Mouse (Mus musculus): Measurements from ENCODE around the gene Iqgap3. TPM values are rescaled to one million over a fixed set of nuclear protein-coding genes. Genes with fewer than 3 reads are reported as not detected.

Iqgap3 gene
- polyA plus RNA-seq, 1 experiment, result 0.11 TPM

- 77% methylated on average over 6 of the region's 6 CpGs for WGBS
- no peak for DNase-seq
- H3K27ac ChIP-seq (ENCODE audit: insufficient read depth, low read length), result no peak overlapping the region
- H3K4me1 ChIP-seq (ENCODE audit: control insufficient read depth, insufficient read depth, low read length), result no peaks in the 10 kb centered on the region
- TF ChIP-seq CTCF (IDR thresholded peaks at IDR 0.05; ENCODE audit: borderline replicate concordance, insufficient read depth, low read depth, low read length), result no peak
- H3K27me3 ChIP-seq (ENCODE audit: control insufficient read depth, insufficient read depth, low read length), result no peaks in the 10 kb centered on the region
- no peak overlapping the region for H3K4me3 ChIP-seq (replicated peaks; ENCODE audit: insufficient read depth, low read depth, low read length)
Observed at GRCm38 (mm10) chr3:88097666-88098065, 15.9 kb downstream of the Iqgap3 start.

GRCm38 (mm10) chr3:88100251-88100650 is 18.5 kb downstream of the Iqgap3 start:
- no peaks in the 10 kb centered on the region for H3K4me1 ChIP-seq (ENCODE audit: control insufficient read depth, insufficient read depth, low read length)
- DNase-seq, result no peak
- no peak overlapping the region for H3K27ac ChIP-seq (ENCODE audit: insufficient read depth, low read length)
- TF ChIP-seq CTCF (IDR thresholded peaks at IDR 0.05; ENCODE audit: borderline replicate concordance, insufficient read depth, low read depth, low read length) (no peak), POLR2A (IDR thresholded peaks at IDR 0.05; ENCODE audit: borderline replicate concordance, insufficient read depth, low read length) (no peak)
- no peak overlapping the region for H3K4me3 ChIP-seq (replicated peaks; ENCODE audit: insufficient read depth, low read depth, low read length)
- WGBS, result 34% methylated on average over 3 of the region's 3 CpGs
- H3K27me3 ChIP-seq (ENCODE audit: control insufficient read depth, insufficient read depth, low read length), result no peaks in the 10 kb centered on the region

GRCm38 (mm10) chr3:88101736-88102135 is 20.0 kb downstream of the Iqgap3 start:
- TF ChIP-seq CTCF (IDR thresholded peaks at IDR 0.05; ENCODE audit: borderline replicate concordance, insufficient read depth, low read depth, low read length) (no peak), POLR2A (IDR thresholded peaks at IDR 0.05; ENCODE audit: borderline replicate concordance, insufficient read depth, low read length) (no peak)
- H3K4me3 ChIP-seq (replicated peaks; ENCODE audit: insufficient read depth, low read depth, low read length), result no peak overlapping the region
- 95% methylated on average over 7 of the region's 7 CpGs for WGBS
- H3K27me3 ChIP-seq (ENCODE audit: control insufficient read depth, insufficient read depth, low read length), result no peaks in the 10 kb centered on the region
- no peak overlapping the region for H3K27ac ChIP-seq (ENCODE audit: insufficient read depth, low read length)
- H3K4me1 ChIP-seq (ENCODE audit: control insufficient read depth, insufficient read depth, low read length), result no peaks in the 10 kb centered on the region
- no peak for DNase-seq

- H3K4me1 ChIP-seq (ENCODE audit: control insufficient read depth, insufficient read depth, low read length), result no peaks in the 10 kb centered on the region
- no peak overlapping the region for H3K27ac ChIP-seq (ENCODE audit: insufficient read depth, low read length)
- 93% methylated on average over 6 of the region's 6 CpGs for WGBS
- H3K4me3 ChIP-seq (replicated peaks; ENCODE audit: insufficient read depth, low read depth, low read length), result no peak overlapping the region
- no peaks in the 10 kb centered on the region for H3K27me3 ChIP-seq (ENCODE audit: control insufficient read depth, insufficient read depth, low read length)
- no peak for TF ChIP-seq CTCF (IDR thresholded peaks at IDR 0.05; ENCODE audit: borderline replicate concordance, insufficient read depth, low read depth, low read length)
- DNase-seq, result no peak
Observed at GRCm38 (mm10) chr3:88102196-88102595, 20.4 kb downstream of the Iqgap3 start.

GRCm38 (mm10) chr3:88102611-88103010 is 20.8 kb downstream of the Iqgap3 start:
- no peak for DNase-seq
- WGBS, result 82% methylated on average over 6 of the region's 6 CpGs
- Histone ChIP-seq H3K4me3 (replicated peaks; ENCODE audit: insufficient read depth, low read depth, low read length) (no peak overlapping the region), H3K27ac (ENCODE audit: insufficient read depth, low read length) (no peak overlapping the region), H3K27me3 (ENCODE audit: control insufficient read depth, insufficient read depth, low read length) (no peaks in the 10 kb centered on the region), H3K4me1 (ENCODE audit: control insufficient read depth, insufficient read depth, low read length) (no peaks in the 10 kb centered on the region)
- TF ChIP-seq CTCF (IDR thresholded peaks at IDR 0.05; ENCODE audit: borderline replicate concordance, insufficient read depth, low read depth, low read length) (no peak), POLR2A (IDR thresholded peaks at IDR 0.05; ENCODE audit: borderline replicate concordance, insufficient read depth, low read length) (no peak)

GRCm38 (mm10) chr3:88106126-88106525 is 24.4 kb downstream of the Iqgap3 start:
- no peak for DNase-seq
- H3K4me1 ChIP-seq (ENCODE audit: control insufficient read depth, insufficient read depth, low read length), result no peaks in the 10 kb centered on the region
- TF ChIP-seq POLR2A (IDR thresholded peaks at IDR 0.05; ENCODE audit: borderline replicate concordance, insufficient read depth, low read length) (no peak), CTCF (IDR thresholded peaks at IDR 0.05; ENCODE audit: borderline replicate concordance, insufficient read depth, low read depth, low read length) (no peak)
- H3K27ac ChIP-seq (ENCODE audit: insufficient read depth, low read length), result no peak overlapping the region
- H3K27me3 ChIP-seq (ENCODE audit: control insufficient read depth, insufficient read depth, low read length), result no peaks in the 10 kb centered on the region
- no peak overlapping the region for H3K4me3 ChIP-seq (replicated peaks; ENCODE audit: insufficient read depth, low read depth, low read length)
- 88% methylated on average over 4 of the region's 4 CpGs for WGBS

GRCm38 (mm10) chr3:88109126-88109525 is 27.4 kb downstream of the Iqgap3 start:
- Histone ChIP-seq H3K27ac (ENCODE audit: insufficient read depth, low read length) (no peak overlapping the region), H3K27me3 (ENCODE audit: control insufficient read depth, insufficient read depth, low read length) (no peaks in the 10 kb centered on the region), H3K4me3 (replicated peaks; ENCODE audit: insufficient read depth, low read depth, low read length) (no peak overlapping the region), H3K4me1 (ENCODE audit: control insufficient read depth, insufficient read depth, low read length) (no peaks in the 10 kb centered on the region)
- DNase-seq, result no peak
- TF ChIP-seq CTCF (IDR thresholded peaks at IDR 0.05; ENCODE audit: borderline replicate concordance, insufficient read depth, low read depth, low read length), result no peak
- TF ChIP-seq POLR2A (IDR thresholded peaks at IDR 0.05; ENCODE audit: borderline replicate concordance, insufficient read depth, low read length), result no peak
- WGBS, result 94% methylated on average over 6 of the region's 6 CpGs

- 91% methylated on average over 12 of the region's 12 CpGs for WGBS
- DNase-seq, result no peak
- Histone ChIP-seq H3K27ac (ENCODE audit: insufficient read depth, low read length) (no peak overlapping the region), H3K4me3 (replicated peaks; ENCODE audit: insufficient read depth, low read depth, low read length) (no peak overlapping the region), H3K4me1 (ENCODE audit: control insufficient read depth, insufficient read depth, low read length) (no peaks in the 10 kb centered on the region), H3K27me3 (ENCODE audit: control insufficient read depth, insufficient read depth, low read length) (no peaks in the 10 kb centered on the region)
- no peak for TF ChIP-seq POLR2A (IDR thresholded peaks at IDR 0.05; ENCODE audit: borderline replicate concordance, insufficient read depth, low read length)
- TF ChIP-seq CTCF (IDR thresholded peaks at IDR 0.05; ENCODE audit: borderline replicate concordance, insufficient read depth, low read depth, low read length), result no peak
Observed at GRCm38 (mm10) chr3:88114396-88114795, 32.6 kb downstream of the Iqgap3 start.

All from cerebellum, adult 2 months (tissue).